Mouse (Mus musculus) ES-Bruce4 (cell line): ENCODE measurements at regions not wholly inside any gene's neighbourhood (a gene's known extent, or its start where the extent isn't known, plus 50 kb on each side); places are given as distances from the start of the nearest gene placed in this dataset.

Source experiments
- CTCF ChIP-seq: IDR thresholded peaks from one replicate; pipeline ENCODE4 v1.8.1; 2011; ENCODE audit warnings: low read depth, low read length
- EP300 ChIP-seq: IDR thresholded peaks from 2 replicates; pipeline ENCODE4 v1.6.1; 2011; ENCODE audit warnings: low read depth, low read length; ENCODE audit not compliant: insufficient read depth
- POLR2A ChIP-seq: IDR thresholded peaks from one replicate; pipeline ENCODE4 v1.8.1; 2011; ENCODE audit warnings: low read length; ENCODE audit not compliant: insufficient read depth

GRCm38 (mm10) chr11:114483823-114484667 lies 184.3 kb upstream of the Rpl38 start:
- no peak for TF ChIP-seq POLR2A
- TF ChIP-seq CTCF = no peak
- TF ChIP-seq EP300 = no peak
